Mouse (Mus musculus) stomach, postnatal 0 days (tissue): ENCODE measurements around the gene Gamt. TPM values are rescaled to one million over a fixed set of nuclear protein-coding genes. Genes with fewer than 3 reads are reported as not detected.
A peak's percentile ranks its signal among the peaks of the same experiment; 100 is the strongest.

Experiments
- ATAC-seq: fragments of 200-750 bp; cut with Nextera tagmentation; 2 replicates; pipeline ENCODE4 v1.8.0; 2017; ENCODE audit not compliant: low FRiP score, low TSS enrichment
- DNase-seq: peaks from one replicate; pipeline ENCODE4 v3.0.0-alpha.2; 2016; ENCODE audit warnings: low spot score
- H3K27ac ChIP-seq: fragments of 300-500 bp; sonication (generic); replicated peaks from 2 replicates; pipeline ENCODE4 v1.5.1; 2014; ENCODE audit warnings: mild to moderate bottlenecking, control low read depth
- H3K27me3 ChIP-seq: fragments of 300-500 bp; sonication (generic); 2 replicates; pipeline ENCODE4 v1.6.1; 2014; ENCODE audit warnings: low read length; ENCODE audit not compliant: control insufficient read depth, insufficient read depth
- H3K36me3 ChIP-seq: fragments of 300-500 bp; sonication (generic); 2 replicates; pipeline ENCODE4 v1.6.1; 2014; ENCODE audit warnings: low read length, mixed read lengths; ENCODE audit not compliant: control insufficient read depth, insufficient read depth
- H3K4me1 ChIP-seq: fragments of 300-500 bp; sonication (generic); replicated peaks from 2 replicates; pipeline ENCODE4 v1.6.1; 2014; ENCODE audit warnings: antibody characterized with exemption; ENCODE audit not compliant: control insufficient read depth, insufficient read depth
- H3K4me2 ChIP-seq: fragments of 300-500 bp; sonication (generic); replicated peaks from 2 replicates; pipeline ENCODE4 v1.6.1; 2014; ENCODE audit warnings: low read depth, mild to moderate bottlenecking, control low read depth, moderate library complexity
- H3K4me3 ChIP-seq: fragments of 300-500 bp; sonication (generic); 2 replicates; pipeline ENCODE4 v1.5.1; 2014; ENCODE audit warnings: low read depth, low read length, control low read depth
- H3K9ac ChIP-seq: fragments of 300-500 bp; sonication (generic); 2 replicates; pipeline ENCODE4 v1.6.1; 2014; ENCODE audit warnings: mild to moderate bottlenecking, low read length, control low read depth, mixed read lengths
- H3K9me3 ChIP-seq: fragments of 300-500 bp; sonication (generic); 2 replicates; pipeline ENCODE4 v1.6.1; 2016; ENCODE audit warnings: low read length; ENCODE audit not compliant: control insufficient read depth
- CTCF ChIP-seq: IDR thresholded peaks from 2 replicates; pipeline ENCODE4 v1.5.1; 2016; ENCODE audit warnings: antibody characterized with exemption, low read depth, mild to moderate bottlenecking, moderate library complexity
- EP300 ChIP-seq: optimal IDR thresholded peaks from 2 replicates; pipeline ENCODE3; 2016; ENCODE audit warnings: antibody characterized with exemption
- WGBS: fragments of 180-500 bp; shearing (Covaris S2); extraction: QIAGEN DNeasy Blood & Tissue Kit; methylation state at CpG from one replicate; pipeline ENCODE4 v1.1.7; 2014; 5-methylcytosine and 5-hydroxymethylcytosine counted together
- microRNA-seq: library from miRNA; unstranded; fragments of <30 nt; microRNA quantifications from one replicate; pipeline ENCODE4, GENCODE M21; 2016
- polyA plus RNA-seq: library from polyadenylated mRNA; unstranded; fragments of >200 nt; fragmentation: Nextera tagmentation; extraction: Ambion mirVana; gene quantifications from 2 replicates; pipeline ENCODE4 v1.2.1, GENCODE M21; 2015

Gamt gene
- polyA plus RNA-seq, 1 experiment from 2014 or later, result 16.3 TPM

GRCm38 (mm10) chr10:80208841-80209371 lies 51.9 kb downstream of the Gamt start:
- no peak overlapping the region for H3K27ac ChIP-seq
- no peaks in the 10 kb centered on the region for H3K4me1 ChIP-seq
- no peak overlapping the region for H3K4me2 ChIP-seq
- H3K27me3 ChIP-seq, result no peaks in the 10 kb centered on the region
- DNase-seq (no peak), ATAC-seq (no peak)
- H3K9ac ChIP-seq, result 0 out of 2 replicates have a peak overlapping the region, but pooled peaks have one; percentile 3
- no peak overlapping the region for H3K4me3 ChIP-seq
- no peak for TF ChIP-seq EP300
- TF ChIP-seq CTCF, result no peak
- 17% methylated on average over 24 of the region's 24 CpGs for WGBS
- H3K36me3 ChIP-seq, result no peaks in the 10 kb centered on the region
- H3K9me3 ChIP-seq, result no peaks in the 10 kb centered on the region

GRCm38 (mm10) chr10:80208248-80208647 lies 52.6 kb downstream of the Gamt start:
- no peaks in the 10 kb centered on the region for H3K36me3 ChIP-seq
- no peaks in the 10 kb centered on the region for H3K4me1 ChIP-seq
- 76% methylated on average over 4 of the region's 4 CpGs for WGBS
- no peak overlapping the region for H3K27ac ChIP-seq
- H3K9me3 ChIP-seq, result no peaks in the 10 kb centered on the region
- TF ChIP-seq CTCF, result no peak
- no peak for TF ChIP-seq EP300
- no peak overlapping the region for H3K4me2 ChIP-seq
- ATAC-seq, result no peak
- DNase-seq, result no peak
- no peaks in the 10 kb centered on the region for H3K27me3 ChIP-seq
- no peak overlapping the region for H3K9ac ChIP-seq
- H3K4me3 ChIP-seq, result no peak overlapping the region

Small RNA genes lying within 50 kb of the gene (microRNA-seq; reads per million reads assigned to microRNA genes)
- not detected for gene Mir6911

Other genes starting within 250 kb of the Gamt start
- 2.0 TPM in 2 replicates for gene Arhgap45, start 244.4 kb downstream of the Gamt start, polyA plus RNA-seq
- 121 and 122 TPM in 2 replicates for gene Polr2e, start 221.2 kb downstream of the Gamt start, polyA plus RNA-seq
- 435 and 445 TPM in 2 replicates for gene Gpx4, start 213.8 kb downstream of the Gamt start, polyA plus RNA-seq
- 10.7 and 11.0 TPM in 2 replicates for gene Sbno2, start 155.4 kb downstream of the Gamt start, polyA plus RNA-seq
- gene Stk11, start 145.2 kb downstream of the Gamt start, polyA plus RNA-seq, result 10.3 and 11.2 TPM in 2 replicates
- 679 and 705 TPM in 2 replicates for gene Atp5d, start 122.4 kb downstream of the Gamt start, polyA plus RNA-seq
- gene Cbarp, start 120.2 kb downstream of the Gamt start, polyA plus RNA-seq, result 4.2 and 4.3 TPM in 2 replicates
- 8.5 and 9.6 TPM in 2 replicates for gene Midn, start 112.7 kb downstream of the Gamt start, polyA plus RNA-seq
- gene Cirbp, start 95.0 kb downstream of the Gamt start, polyA plus RNA-seq, result 237 and 244 TPM in 2 replicates
- 13.9 and 14.1 TPM in 2 replicates for gene 1600002K03Rik, start 88.1 kb downstream of the Gamt start, polyA plus RNA-seq
- gene Efna2, start 81.5 kb downstream of the Gamt start, polyA plus RNA-seq, result 6.5 and 7.2 TPM in 2 replicates
- gene Mum1, start 34.6 kb downstream of the Gamt start, polyA plus RNA-seq, result 23.1 and 23.9 TPM in 2 replicates
- 400 and 403 TPM in 2 replicates for gene Ndufs7, start 11.9 kb downstream of the Gamt start, polyA plus RNA-seq
- gene Dazap1, start 474 bp upstream of the Gamt start, polyA plus RNA-seq, result 27.4 and 28.4 TPM in 2 replicates
- gene Rps15, start 31.4 kb upstream of the Gamt start, polyA plus RNA-seq, result 766 and 821 TPM in 2 replicates
- 1.2 and 1.3 TPM in 2 replicates for gene Apc2, start 35.0 kb upstream of the Gamt start, polyA plus RNA-seq
- 50.3 and 51.2 TPM in 2 replicates for gene 2310011J03Rik, start 59.5 kb upstream of the Gamt start, polyA plus RNA-seq
- 2.2 and 2.3 TPM in 2 replicates for gene Pcsk4, start 68.5 kb upstream of the Gamt start, polyA plus RNA-seq
- 13.5 and 17.6 TPM in 2 replicates for gene Reep6, start 68.9 kb upstream of the Gamt start, polyA plus RNA-seq
- gene Adamtsl5, start 87.4 kb upstream of the Gamt start, polyA plus RNA-seq, result 12.2 and 12.8 TPM in 2 replicates
- gene Plk5, start 95.4 kb upstream of the Gamt start, polyA plus RNA-seq, result 0.07 TPM in 2 replicates
- 4.1 and 4.5 TPM in 2 replicates for gene Mex3d, start 126.6 kb upstream of the Gamt start, polyA plus RNA-seq
- gene Mbd3, start 138.5 kb upstream of the Gamt start, polyA plus RNA-seq, result 81.1 and 82.9 TPM in 2 replicates
- gene Uqcr11, start 145.8 kb upstream of the Gamt start, polyA plus RNA-seq, result 859 and 899 TPM in 2 replicates
- gene Tcf3, start 172.6 kb upstream of the Gamt start, polyA plus RNA-seq, result 30.9 and 37.0 TPM in 2 replicates
- 0.01 and 0.02 TPM in 2 replicates for gene Onecut3, start 233.8 kb upstream of the Gamt start, polyA plus RNA-seq